Mouse (Mus musculus) frontal cortex, adult 2 months (tissue): ENCODE results near the gene Mtus2. TPM values are rescaled to one million over a fixed set of nuclear protein-coding genes. Genes with fewer than 3 reads are reported as not detected.

Experiments
- DNase-seq, 2 experiments: peaks; one replicate each; pipeline ENCODE4 v3.0.0; 2022; ENCODE audit warnings: low spot score in 1 of 2; ENCODE audit errors: extremely low spot score in 1 of 2
- polyA plus RNA-seq: library from polyadenylated mRNA; depleted of rRNA; stranded (reverse); fragments of >200 nt; gene quantifications from 2 replicates; pipeline ENCODE4 v1.2.3, GENCODE M21; 2012

The Mtus2 gene
- polyA plus RNA-seq, 1 experiment = 19.4 TPM

DNA sequence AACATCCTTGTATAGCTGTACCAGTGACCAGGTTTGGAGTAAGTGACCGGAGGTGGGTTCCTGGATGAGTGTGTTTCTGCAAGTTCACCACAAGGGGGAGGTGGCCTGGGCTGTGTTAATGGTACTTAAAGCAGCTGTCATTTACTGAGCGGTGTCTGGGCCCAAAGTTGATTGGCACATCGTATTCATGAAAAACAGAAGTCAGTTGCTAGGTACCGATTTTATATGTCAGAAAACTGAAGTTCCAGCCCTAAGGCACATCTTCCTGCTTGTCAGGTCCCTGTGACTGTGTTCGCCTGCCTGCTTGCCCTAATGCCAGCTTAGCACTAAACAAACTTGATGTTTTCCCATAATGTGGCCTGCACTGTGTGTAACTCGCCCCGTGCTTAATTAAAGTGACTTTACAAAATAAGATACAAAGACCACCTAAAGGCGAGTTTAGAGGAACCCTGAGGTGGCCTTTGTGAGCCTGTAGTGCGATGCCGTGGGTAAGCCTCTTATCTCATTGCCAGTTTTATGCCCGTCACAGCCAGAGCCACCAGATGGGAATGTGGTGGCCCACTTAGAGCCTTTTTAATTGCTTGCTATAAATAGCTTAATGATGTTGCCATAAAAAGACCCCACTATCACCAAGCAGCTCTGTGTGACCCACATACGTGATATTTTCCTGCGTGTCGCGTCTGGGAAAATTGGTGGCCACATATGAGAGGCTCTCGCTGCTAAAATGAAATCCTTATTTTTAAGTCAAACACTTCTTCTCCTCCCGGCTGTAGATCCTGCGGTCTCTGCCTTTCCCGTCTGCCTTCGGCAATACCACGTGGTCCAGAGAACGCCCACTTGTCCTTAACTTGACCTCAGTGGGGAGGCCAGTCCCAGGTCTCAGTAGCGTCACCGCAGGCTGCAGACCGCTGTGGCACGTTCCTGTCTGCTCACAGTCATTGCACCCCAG lies 69.6 kb downstream of the Mtus2 start:
- peak; percentile 24 to 37 for DNase-seq

DNA sequence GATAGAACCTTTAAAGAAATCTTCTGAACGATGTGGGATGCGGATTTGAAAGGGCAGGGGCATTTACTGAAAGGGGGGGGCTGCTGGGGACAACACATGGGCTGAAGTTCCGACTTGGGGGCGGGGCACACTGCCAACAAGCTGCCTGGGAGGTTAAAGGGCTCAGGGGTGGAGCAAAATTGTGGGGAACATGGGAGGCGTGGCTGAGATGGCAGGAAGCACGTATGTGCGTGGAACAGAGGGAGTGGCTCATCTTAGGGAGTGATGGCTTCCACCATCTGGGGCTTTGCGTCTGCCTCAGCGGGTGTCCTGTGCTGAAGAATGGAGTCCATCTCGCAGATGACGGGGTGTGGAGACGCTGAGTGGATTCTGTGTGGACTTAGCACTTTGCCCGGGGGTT lies 70.9 kb downstream of the Mtus2 start:
- DNase-seq = no peak

DNA sequence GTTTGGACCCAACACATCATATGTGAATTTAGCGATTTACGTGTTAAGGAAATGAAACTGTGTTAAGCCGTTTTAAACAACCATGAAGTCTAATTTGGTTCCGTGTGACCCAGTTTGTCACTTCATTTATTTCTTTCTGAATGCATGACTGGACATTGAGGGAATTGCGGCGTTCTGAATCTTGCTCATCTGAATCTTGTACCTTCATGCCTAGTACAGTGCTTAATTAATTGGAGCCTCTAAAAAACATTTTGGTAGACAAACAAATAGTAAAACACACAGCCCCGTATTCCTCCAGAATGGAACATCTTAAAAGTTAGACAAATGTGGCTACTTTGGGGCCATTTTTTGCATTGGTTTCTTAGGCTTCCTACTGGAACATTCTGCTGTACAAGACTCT lies 84.5 kb downstream of the Mtus2 start:
- DNase-seq = no peak

DNA sequence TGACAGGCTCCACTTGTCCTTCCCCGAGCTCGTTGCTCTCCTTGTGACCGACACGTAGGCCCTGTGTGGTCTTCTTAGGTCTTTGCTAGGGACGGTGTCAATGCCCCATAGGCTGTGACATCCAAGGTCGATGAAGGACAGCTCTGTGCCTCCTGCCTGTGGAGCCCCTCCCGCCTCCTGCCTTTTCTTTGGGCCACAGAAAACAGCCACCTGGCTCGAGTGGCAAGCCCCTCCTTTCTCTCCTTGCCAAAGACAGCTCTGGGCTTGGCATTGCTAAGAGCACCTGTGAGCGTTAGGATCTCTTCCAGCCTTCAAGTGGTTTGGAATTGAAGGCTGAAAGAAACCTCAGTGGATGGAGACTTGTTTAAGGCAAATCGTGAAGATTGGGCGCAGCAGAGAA lies 91.1 kb downstream of the Mtus2 start:
- no peak for DNase-seq

DNA sequence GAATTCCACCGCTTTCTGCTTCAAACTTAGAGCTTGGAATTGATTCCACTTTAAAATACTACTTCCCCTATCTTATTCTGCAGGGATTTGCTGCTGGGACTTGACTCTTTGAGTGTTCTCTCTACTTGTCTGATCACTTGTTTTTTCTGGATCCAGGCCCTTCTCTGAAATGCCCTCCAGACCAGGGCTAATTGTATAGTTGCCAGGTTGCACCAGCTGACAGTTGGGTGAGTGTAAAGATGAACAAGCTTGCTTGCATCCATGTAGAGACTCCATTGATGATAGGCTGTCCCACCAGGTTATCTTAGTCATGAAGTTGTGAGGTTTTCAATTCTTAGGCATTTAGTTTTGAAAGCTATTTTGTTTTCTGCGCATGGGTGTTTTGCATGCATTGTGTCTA lies 92.2 kb downstream of the Mtus2 start:
- DNase-seq = no peak

DNA sequence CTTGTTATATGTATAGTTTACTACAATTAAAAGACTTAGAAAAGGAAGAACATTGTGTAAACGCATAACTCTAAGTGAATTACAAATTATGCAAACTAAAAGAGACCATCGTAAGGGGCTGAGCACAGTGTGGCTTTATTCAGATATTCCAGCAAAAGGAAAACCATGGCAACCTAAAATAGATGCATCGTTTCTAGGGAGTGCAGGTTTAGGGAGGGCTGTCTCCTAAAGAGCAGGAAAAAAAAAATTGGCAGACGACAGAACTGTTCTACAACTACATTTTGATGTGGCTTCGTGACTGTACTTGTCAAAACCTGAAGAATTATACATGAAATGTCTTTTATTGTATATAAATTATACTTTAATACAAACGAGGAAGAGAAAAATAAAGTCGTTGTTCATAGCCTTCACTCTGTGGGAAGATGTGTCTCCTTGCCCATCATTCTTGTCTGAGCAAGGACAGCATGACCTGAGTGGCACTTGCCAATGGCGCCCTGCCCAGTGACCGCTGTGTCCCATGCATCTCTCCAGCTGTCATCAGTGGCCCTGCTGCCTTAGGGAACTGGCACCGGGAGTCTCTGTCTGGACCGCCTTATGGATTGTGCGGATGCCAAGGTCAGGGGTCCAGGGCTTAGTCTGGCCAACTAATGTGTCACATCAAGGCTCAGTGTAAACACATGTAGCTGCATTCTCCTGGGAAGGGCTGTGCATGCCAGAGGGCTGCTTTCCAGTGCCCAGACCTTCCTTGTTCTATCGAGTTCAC lies 95.9 kb downstream of the Mtus2 start:
- DNase-seq = peak in 1 of 2 experiments; percentile 35

DNA sequence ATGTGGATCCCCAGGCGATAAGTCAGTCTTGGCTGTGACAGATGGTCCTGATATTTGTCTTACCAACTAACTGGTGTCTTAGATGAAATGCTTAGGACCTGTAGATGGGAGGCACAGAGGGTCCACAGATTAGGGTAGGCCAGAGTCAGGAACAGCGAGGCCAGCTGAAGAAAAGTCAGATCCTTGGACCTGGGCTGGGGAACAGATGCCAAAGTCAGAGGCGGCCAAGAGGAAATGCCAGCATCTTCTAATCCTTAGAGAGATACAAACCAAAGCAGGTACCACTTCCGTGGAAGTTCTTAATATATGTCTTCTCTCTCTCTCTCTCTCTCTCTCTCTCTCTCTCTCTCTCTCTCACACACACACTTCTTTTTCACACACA lies 96.5 kb downstream of the Mtus2 start:
- DNase-seq = no peak

- DNase-seq = no peak
Observed at GRCm38 (mm10) chr5:148056831-148057230, 99.7 kb downstream of the Mtus2 start.

- DNase-seq = no peak
Observed at GRCm38 (mm10) chr5:148057433-148057832, 100.3 kb downstream of the Mtus2 start.

GRCm38 (mm10) chr5:148059339-148059738 lies 102.2 kb downstream of the Mtus2 start:
- DNase-seq = no peak

DNA sequence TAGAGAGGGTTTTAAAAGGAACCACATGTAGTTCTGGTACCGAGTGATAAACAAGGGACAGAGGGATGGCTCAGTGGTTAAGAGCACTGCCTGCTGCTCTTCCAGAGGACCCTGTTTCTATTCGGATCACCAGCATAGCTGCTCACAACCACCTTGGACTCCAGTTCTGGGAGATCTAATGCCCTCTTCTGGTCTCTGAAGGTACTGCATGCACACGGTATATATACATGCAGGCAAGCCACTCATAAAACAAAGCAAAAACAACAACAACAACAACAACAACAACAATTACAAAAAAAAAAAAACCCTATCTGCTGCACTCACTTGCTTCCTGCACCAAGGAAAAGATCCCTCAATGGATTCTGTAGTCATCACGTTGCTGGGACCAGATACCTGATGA lies 104.7 kb downstream of the Mtus2 start:
- no peak for DNase-seq

- DNase-seq = no peak
Observed at GRCm38 (mm10) chr5:148063745-148064144, 106.6 kb downstream of the Mtus2 start.

- DNase-seq = no peak
Observed at GRCm38 (mm10) chr5:148065251-148065650, 108.1 kb downstream of the Mtus2 start.

DNA sequence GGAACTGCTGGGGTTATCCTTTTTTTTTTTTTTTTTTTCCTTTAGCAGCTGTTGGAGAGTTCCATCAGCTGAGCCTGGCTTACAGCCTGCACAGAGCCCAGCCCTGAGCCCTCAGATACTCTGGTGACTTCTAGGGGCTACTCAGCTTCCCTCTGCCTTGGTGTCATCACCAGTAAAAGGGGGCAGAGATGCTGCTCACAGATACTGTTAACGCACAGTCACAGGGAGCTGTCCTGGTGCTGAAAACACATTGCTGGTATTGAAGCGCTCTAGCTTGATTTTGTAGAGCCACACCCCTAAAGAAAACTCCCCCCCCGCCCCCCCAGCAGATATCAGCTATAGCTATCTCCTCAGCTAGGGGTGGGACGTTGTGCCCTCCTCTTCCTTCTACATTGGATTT lies 112.8 kb downstream of the Mtus2 start:
- DNase-seq = no peak

GRCm38 (mm10) chr5:148071800-148072199 lies 114.7 kb downstream of the Mtus2 start:
- no peak for DNase-seq

- DNase-seq = no peak
Observed at GRCm38 (mm10) chr5:148073461-148073860, 116.3 kb downstream of the Mtus2 start.

DNA sequence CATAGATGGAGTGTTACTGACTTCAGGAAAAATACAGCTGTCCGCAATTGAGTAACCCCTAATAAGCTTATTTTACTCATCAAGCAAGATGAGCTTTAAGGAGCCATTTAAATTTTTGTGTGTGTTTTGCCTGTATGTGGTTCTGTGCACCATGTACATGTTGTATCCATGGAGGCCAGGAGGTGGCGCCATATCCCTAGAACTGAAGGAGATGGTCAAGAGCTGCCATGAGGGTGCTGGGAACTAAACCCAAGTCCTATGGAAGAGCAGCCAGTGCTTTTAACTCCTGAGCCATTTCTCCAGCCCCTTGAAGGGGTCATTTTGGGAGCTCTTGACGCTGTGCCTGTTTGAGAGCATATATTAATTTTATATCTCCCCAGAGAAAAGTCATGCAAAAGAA lies 122.6 kb downstream of the Mtus2 start:
- DNase-seq = no peak

DNA sequence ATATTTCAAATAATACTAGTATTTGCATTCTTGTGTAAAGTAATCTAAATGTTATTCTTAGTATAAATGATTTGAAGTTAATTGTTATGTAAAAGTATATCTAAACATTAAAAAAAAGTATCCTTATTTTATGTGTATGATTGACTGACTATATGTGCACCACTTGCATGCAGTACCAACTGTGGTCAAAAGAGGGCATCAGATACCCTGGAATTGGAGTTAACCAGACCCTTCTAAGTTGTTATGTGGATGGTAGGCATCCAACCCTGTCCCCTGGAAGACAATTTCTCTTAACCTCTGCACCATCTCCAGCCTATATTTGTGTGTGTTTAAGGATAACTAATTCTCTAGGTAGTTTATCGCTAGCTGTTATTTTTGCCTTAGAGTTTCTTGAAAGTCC lies 126.4 kb downstream of the Mtus2 start:
- no peak for DNase-seq

DNA sequence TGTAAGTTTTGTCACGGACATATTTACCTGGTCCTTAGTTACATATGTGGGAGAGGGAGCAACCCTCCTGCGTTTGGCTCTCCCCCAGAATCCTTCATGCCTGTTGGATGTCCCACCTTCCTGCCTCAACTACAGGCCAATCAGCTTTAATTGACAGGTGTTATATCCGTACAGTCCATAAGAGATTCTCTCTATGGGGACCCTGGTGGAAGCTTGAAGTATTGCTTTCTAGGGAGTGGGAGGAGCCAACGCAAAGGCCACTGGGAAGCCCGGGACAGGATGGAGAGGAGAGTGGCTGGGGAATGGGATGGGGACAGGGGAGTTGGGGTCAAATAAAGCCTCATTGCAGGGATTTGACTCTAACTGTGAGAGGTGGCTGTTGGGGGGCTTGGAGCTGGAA lies 127.6 kb downstream of the Mtus2 start:
- no peak for DNase-seq

GRCm38 (mm10) chr5:148087796-148088195 lies 130.7 kb downstream of the Mtus2 start:
- peak in 1 of 2 experiments; percentile 45 for DNase-seq

DNA sequence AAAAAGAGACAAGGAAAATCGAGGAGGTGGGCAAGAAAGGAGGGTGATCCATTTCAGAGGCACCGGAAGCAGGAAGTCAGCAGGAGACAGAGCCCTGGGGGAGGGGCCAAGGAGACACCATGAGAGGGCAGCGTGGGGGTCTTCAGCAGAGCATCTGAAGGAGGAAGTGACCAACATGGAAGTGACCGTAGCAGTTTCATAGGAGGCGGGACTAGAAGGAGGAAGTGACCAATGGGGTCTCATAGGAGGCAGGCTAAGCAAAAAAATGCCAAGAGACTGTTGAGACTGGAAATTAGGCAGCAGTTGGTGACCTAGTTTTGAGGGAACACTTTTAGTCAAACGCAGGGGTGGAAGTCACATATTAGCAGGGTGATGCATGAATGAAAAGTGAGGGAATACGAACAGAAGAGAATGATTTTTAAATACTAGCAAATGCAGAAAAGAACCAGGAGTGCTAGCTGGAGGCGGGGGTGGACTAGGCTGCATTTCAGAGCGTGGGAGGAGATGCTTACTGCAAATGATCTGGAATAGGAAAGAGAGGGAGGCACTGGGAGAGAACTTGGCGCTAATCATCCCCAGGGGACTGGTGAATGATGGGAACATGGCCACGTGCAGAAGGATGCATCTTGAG lies 133.2 kb downstream of the Mtus2 start:
- peak; percentile 63 to 84 for DNase-seq
